Mouse (Mus musculus): ENCODE data around the gene Shank2.

The Shank2 gene

DNA sequence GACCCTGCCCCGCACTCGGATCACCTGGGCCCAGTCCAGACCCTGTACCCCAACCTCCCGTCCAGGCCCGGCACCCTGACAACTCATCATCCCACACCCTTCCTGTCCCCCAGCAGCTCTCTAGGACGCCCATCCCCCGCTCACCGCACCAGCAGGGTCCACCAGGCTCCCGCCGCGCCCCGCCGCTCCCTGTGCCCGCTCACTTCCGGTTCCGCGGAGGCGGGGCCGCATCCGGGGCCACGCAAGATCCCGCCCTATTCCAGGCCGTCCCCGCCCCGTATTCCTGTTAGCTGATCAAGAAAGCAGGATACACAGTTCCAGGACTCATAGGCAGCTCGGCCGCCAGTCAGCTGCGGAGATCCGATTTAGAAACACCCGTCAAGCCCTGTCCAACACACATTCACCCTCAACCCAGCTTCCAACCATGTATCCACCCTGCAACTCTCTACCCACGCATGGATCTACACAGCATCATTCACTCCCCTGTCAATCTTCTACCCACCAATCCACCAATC, 468.9 kb downstream of the Shank2 start, which contains the start of gene Cttn:
Gene Cttn, minus strand, starts transcription at position 465 of the 515 bp plus-strand sequence.
- DNase-seq (ENCODE audit: low spot score in 2 of 2), result peak in 1 of 2 experiments; percentile 33

DNA sequence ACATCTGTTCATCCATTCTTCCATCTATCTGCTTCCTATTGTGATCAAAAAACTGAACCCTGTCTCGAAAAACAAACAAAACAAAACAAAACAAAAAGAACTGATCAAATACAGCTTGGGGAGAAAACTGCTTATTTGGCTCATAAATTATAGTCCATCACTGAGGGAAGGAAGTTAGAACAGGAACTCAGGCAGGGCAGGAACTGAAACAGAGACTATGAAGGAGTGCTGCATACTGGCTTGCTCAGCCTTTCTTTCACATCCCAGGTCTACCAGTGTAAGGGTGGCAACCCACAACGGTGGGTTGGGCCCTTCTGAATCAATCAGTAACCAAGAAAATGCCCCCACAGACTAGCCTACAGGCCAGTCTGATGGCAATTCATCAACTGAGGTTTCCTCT, 469.4 kb downstream of the Shank2 start:
- DNase-seq (ENCODE audit: low spot score in 2 of 2), result no peak

DNA sequence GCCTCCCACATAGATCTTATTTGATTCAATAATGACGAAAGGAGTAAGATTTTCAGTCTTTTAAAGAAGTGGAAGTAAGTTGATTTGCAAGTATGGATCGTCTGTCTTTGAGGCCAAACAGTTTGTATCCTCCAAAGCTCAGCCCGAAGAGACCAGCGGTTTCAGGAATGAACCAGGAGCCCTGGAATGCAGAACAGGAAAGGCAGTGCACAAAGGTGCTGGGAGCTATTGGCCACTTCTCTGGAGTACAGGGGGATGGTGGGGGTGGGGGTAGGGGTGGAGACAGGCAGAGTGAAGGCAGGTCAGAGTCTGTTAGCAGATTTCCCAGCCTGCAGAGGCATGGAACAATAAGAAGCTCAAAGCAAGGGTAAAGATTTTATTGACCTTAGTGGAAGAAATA, 471.8 kb downstream of the Shank2 start:
- no peak for DNase-seq (ENCODE audit: low spot score in 2 of 2)

Measured in thymus, postnatal 10 days (tissue).